Mouse (Mus musculus) kidney, adult 18-20 months (tissue): ENCODE data around the gene Fam120c.
"Not testable (repeated sequence)": the region's sequence is repeated elsewhere in the genome, so short reads cannot be mapped to it uniquely, and the experiment has no call there.

Experiments used
- DNase-seq: peaks from one replicate; pipeline ENCODE4 v3.0.0; 2021

Gene Fam120c

DNA sequence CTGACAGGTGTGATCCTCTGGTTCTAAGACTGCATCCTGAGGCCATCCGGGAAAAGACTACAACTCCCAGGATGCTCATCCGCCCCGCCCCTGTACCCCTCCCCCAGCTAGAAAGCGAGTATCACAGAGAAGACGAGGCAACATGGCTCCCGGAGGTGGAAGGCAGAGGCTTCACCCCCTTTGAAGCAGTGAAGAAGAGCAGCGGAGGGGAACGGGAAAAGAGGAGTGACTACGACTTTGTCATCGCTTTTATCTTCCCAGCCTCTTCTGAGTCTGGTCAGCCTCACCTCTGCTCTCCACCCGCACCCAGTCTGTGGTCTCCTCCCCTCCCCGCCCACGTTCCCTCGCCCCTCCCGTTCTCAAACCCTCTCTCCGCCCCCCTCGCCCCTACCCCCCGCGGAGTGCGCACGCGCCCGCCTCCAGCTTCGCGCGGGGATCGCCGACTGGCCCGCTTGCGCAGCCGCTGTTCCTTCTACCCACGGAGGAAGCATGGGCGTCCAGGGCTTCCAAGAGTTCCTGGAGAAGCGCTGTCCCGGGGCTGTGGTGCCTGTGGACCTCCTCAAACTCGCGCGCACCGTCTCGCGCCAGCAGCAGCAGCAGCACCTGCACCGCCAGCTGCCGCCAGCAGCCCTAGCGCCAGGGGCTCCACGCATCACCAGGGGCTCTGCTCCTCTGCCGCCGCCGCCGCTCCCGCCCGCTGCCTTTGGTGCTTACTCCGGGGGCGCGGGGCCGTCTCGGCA lies at the start of gene Fam120c:
Gene Fam120c, plus strand, starts transcription at position 415 of the 740 bp plus-strand sequence.
- peak; percentile 85 for DNase-seq

GRCm38 (mm10) chrX:151298329-151298728 lies 45.6 kb upstream of the Fam120c start:
- DNase-seq, result no peak

GRCm38 (mm10) chrX:151313732-151314131 lies 30.2 kb upstream of the Fam120c start:
- no peak for DNase-seq

DNA sequence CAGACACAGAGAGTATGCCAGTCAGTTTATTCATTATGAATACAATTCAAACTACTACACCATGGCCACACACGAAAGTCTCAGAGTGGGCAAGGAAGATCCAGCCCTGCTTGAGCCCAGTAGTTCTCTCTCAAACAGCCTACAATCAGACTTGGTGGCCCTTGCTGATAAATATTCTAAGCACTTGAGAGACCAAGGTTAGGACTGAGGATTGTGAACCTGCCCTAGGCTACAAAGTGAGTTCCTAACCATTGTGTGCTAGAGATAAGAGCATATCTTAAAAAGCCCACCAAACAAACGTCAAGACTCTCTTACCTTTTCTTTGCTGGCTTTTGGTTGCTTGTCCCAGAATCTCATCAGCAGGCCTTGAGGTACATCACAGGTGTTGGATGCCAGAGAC lies 10.4 kb upstream of the Fam120c start:
- DNase-seq, result no peak

GRCm38 (mm10) chrX:151337804-151338203 lies 6.2 kb upstream of the Fam120c start:
- DNase-seq, result peak; percentile 27

DNA sequence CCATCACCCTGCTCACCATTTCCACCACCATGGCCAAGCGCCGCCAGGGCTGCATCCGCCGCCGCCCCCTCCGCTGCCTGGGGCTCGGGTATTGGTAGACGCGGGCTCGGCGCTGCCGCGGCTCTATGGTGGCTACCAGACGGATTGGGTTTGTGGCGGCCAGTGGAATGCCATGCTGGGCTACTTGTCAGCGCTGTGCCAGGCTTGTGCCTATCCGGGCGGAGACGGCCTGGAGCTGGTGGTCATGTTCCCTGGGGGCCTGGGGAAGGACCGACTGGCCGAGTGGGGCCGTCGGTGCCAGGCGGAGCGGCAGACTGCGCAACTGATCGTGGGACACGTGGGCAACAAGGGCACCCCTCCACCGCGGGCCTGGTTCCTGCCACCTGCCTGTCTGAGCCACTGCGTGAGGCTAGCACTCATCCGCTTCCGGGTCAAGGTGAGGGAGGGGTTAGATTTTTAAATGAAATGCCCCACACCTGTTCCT lies 568 bp downstream of the Fam120c start:
- DNase-seq, result peak; percentile 54

DNA sequence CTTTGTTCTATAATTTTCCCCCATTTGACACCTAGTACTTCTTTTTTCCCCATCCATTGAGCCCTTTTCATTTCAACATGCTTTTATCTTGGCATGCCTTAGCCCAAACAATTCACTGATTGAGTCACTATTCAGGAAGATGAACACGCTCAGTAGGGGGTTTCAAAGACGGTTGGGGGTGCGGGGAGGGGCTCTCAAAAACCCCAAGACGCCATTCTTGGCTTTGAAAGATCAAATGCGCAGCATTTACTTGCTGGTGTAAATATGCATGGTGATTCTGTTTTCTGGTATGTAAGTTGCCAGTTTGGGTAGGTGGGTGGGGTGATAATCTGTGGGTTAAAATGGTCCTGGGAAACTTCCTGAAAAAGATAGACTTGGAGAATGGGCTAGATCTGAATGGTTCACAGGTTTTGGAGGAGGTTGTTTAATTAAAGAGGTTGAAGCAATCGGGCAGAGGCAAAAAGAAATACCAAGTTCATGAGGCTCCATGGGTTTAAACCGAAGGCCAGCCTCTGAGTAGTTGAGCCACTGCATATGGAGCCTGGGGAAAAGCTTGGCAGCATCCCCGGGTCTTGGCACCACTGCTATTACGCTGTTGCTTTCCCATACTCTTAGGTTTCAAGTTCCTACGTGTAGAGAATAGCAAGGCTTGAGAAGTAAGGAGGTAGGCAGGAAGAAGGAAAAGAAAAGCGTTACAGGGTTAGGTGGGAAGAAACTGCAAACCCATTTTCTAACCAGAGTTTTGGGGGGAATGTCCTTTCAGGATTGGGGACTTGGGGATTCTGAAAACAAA lies 1.6 kb downstream of the Fam120c start:
- DNase-seq, result no peak

- DNase-seq, result no peak
These were observed 3.3 kb downstream of the Fam120c start for GRCm38 (mm10) chrX:151347278-151347677.

- DNase-seq, result no peak
These were observed 5.3 kb downstream of the Fam120c start for GRCm38 (mm10) chrX:151349322-151349721.

DNA sequence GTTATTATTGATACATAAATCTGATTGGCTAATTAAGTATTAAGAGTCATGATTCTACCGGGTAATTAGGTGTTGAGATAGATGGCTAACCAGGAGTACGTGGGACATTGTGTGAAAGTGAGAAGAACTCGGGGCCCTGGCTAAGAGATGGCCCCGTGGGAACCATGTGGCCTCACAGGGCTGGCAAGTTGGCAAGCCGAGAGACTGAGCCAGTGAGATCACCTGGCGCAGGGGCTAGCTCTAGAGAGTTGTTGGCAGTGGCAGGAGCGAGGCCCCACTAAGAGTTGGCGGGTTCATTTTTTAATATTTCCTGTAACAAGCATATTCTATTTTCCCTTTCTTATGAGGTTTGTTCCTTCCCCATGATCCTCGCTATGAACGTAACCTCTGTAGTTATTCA lies 74.8 kb downstream of the Fam120c start:
- DNase-seq, result no peak

DNA sequence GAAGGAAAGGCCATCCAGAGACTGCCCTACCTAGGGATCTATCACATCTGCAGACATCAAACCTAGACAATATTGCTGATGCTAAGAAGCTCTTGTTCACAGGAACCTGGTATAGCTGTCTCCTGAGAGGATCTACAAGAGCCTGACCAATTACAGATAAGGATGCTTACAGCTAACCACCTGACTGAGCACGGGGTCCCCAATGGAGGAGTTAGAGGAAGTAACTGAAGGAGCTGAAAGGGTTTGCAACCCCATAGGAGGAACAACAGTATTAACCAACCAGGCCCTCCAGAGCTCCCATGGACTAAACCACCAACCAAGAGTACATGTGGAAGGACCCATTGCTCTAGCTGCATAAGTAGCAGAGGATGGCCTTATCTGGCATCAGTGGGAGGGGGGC lies 76.8 kb downstream of the Fam120c start:
- no peak for DNase-seq

- no peak for DNase-seq
These were observed 99.7 kb downstream of the Fam120c start for GRCm38 (mm10) chrX:151443637-151444036.

GRCm38 (mm10) chrX:151444189-151444588 lies 100.2 kb downstream of the Fam120c start:
- DNase-seq, result no peak

GRCm38 (mm10) chrX:151488128-151488527 lies 144.2 kb downstream of the Fam120c start:
- no peak for DNase-seq

DNA sequence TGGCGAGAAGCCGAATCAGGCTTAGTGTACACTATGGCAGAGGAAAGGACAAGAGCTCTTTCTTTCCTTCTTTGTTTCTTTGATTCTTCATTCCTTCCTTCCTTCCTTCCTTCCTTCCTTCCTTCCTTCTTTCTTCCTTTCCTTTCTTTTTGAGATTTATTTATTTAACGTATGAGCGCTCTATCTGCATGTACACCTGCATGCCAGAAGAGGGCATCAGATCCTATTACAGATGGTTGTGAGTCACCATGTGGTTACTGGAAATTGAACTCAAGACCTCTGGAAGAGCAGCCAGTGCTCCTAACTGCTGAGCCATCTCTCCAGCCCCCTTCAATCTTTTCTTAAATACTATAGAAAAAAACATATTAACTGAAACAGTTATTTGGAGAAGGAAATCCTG lies 149.3 kb downstream of the Fam120c start:
- DNase-seq, result not testable (repeated sequence)

GRCm38 (mm10) chrX:151496596-151496995 lies 152.6 kb downstream of the Fam120c start:
- DNase-seq, result no peak

GRCm38 (mm10) chrX:151508536-151508935 lies 164.6 kb downstream of the Fam120c start:
- DNase-seq, result no peak

GRCm38 (mm10) chrX:151509906-151510305 lies 165.9 kb downstream of the Fam120c start:
- DNase-seq, result no peak

GRCm38 (mm10) chrX:151513066-151513465 lies 169.1 kb downstream of the Fam120c start:
- no peak for DNase-seq

GRCm38 (mm10) chrX:151513694-151514093 lies 169.7 kb downstream of the Fam120c start:
- no peak for DNase-seq

DNA sequence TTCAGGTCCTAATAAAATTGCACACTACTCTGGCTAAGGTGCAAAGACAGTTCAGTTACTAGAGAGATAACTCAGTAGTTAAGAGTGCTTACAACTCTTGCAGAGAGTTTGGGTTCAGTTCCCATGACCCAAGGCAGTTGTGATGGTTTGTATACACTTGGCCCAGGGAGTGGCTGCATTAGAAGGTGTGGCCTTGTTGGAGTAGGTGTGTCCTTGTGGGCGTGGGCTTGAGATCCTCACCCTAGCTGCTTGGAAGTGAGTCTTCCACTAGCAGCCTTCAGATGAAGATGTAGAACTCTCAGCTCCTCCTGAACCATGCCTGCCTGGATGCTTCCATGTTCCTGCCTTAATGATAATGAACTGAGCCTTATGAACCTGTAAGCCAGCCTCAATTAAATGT lies 174.2 kb downstream of the Fam120c start:
- no peak for DNase-seq

DNA sequence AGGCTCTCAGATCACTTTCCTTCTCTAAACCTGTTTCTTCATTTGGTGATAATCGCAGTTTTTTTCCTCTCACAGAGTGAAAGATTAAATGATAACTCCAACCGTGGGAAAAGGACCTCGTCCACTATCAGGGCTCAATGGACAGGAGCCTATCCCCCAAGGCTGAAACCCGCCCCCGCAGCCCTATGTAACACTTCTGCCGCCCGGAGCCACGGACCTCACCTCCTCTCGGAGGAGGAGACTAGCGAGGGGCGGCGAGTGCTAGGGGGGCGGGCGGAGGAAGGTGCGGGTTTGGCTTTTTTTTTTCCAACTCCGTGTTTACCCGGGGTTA lies 176.1 kb downstream of the Fam120c start:
- DNase-seq, result no peak

DNA sequence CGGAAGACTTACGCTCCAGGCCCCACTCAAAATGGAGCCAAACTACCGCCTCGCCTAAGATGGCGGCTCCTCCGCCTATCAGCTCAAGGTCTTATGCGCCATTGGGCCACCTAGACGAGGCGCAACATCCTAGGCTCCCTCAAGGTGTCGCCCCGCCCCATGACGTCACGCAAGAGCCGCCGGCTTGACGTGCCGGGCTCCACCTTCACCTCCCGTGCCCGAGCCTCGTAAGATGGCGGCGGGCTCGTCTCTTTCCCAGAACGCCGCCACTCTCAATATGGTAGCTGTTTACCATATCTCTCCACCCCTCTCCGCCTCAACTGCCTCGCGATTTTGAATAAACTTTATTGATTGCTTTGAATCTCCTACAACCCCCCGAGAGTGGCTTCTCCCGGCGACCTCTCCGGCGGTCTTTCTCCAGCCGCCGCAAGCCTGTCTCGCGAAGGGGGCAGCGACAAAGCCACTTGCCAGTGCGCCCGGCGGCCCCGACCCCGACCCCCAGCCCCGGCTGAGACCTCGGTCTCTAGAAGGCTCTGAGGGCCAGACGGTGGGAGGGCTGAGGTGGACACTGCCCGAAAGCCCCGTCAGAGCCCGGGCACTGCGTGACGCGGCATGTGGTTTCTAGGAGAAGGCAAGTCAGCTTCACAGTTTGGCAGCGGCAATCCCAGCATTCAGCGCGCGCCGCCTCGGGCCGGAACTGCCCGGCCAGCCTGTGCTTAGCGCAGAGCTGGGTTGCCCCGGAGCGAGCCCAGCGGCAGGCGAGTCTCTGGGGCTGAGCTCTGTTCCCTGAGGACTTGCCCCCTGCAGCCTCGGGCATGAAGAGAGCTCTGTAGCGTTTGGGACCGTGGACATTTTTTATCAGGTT lies 176.7 kb downstream of the Fam120c start, which contains the start of gene Phf8:
Gene Phf8, plus strand, starts transcription at position 215 of the 865 bp plus-strand sequence.
- DNase-seq, result peak; percentile 93
